Mouse (Mus musculus) ovary, postnatal 36 days (tissue): Measurements from ENCODE around the gene Srebf2.
"Not testable (repeated sequence)": the region's sequence is repeated elsewhere in the genome, so short reads cannot be mapped to it uniquely, and the experiment has no call there.

ENCODE experiments used
- DNase-seq: peaks from one replicate; pipeline ENCODE4 v3.0.0; 2022; ENCODE audit warnings: low spot score, mixed read lengths

Gene Srebf2

GRCm38 (mm10) chr15:82225769-82226168 is 78.8 kb downstream of the Srebf2 start:
- DNase-seq = no peak

GRCm38 (mm10) chr15:82229542-82230045 is 82.6 kb downstream of the Srebf2 start:
- DNase-seq = no peak

- no peak for DNase-seq
Observed at GRCm38 (mm10) chr15:82230098-82230611, 83.2 kb downstream of the Srebf2 start.

GRCm38 (mm10) chr15:82231100-82231499 is 84.1 kb downstream of the Srebf2 start:
- DNase-seq = no peak

DNA sequence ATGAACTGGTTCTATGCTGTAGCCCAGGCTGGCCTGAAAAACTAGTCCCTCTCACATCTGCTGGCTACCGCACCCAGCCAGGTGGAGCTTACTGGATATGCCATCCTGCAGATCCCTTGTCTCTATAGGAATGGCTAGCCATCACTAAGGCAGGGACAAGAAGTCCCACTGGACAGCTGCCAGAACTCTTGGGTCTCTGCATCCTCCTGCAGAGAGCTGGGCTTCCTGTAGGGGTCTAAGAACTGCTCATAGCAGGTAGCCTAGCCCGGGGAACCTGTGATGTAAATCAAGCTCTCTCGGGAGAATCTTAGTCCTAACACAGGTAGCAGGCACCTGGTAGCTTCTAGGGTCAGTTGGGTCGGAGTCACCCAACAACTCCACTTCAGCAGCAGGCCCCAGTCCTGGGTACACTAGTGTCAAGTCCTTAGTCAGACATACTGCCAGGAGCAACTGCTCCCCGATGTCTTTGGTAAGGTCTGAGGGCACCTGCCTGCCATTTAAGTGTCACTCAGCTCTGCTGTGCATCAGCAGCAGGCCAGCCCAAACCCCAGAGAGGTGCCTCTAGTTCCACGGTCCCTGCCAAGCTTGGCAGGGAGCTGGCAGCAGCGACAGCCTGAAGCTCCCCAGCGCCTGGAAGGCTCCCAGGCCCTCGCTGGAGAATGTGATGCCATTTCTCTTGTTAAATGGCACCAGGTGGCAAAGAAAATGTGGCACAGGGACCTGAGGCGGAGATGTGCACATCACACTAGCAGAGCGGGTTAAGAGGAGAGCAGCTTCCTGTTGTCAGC is 84.8 kb downstream of the Srebf2 start:
- no peak for DNase-seq

DNA sequence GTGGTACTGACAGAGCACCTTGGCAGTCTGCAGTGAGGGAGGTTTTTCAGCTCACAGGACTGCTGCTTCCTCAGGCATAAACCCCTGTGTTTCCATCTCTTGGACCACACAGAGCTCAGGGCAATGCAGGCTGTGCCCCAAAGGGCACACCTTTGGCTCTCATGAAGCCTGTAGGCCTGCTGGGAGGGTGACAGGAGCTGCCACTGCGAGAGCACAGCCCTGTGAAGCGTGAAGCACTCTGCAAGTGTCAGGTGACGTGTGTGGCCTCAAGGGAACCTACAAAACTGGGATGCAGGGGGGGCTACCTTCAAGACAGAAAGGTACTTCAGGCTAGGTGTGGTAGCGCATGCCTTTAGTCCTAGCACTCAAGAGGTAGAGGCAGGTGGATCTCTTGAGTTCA is 85.7 kb downstream of the Srebf2 start:
- DNase-seq = no peak

- no peak for DNase-seq
Observed at GRCm38 (mm10) chr15:82235661-82236060, 88.7 kb downstream of the Srebf2 start.

- DNase-seq = peak; percentile 75
Observed at GRCm38 (mm10) chr15:82236565-82236964, 89.6 kb downstream of the Srebf2 start.

GRCm38 (mm10) chr15:82243311-82243710 is 96.3 kb downstream of the Srebf2 start:
- DNase-seq = no peak

DNA sequence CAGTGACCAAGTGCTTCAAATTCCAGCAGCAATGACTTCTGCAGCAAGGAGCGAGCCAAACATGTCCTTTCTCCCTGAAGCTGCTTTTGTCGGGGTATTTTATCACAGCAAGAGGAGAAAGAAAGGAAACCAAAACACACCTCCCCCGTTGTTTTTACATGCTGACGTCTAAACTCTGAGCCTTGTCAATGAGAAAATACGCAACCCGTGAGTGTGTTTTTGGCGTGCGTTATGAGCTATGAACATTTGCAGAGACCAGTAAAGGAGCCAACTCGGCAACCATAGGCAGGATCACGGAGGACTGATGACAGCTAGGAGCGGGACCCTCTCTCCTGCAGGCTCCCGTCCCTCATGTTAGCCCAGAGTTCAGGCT is 96.7 kb downstream of the Srebf2 start:
- no peak for DNase-seq

- peak; percentile 91 for DNase-seq
Observed at GRCm38 (mm10) chr15:82244115-82244804, 97.3 kb downstream of the Srebf2 start, which contains the start of gene Cenpm. Cenpm (minus strand) TSS chr15:82244748.

- DNase-seq = not testable (repeated sequence)
Observed at GRCm38 (mm10) chr15:82244805-82245161, 97.8 kb downstream of the Srebf2 start.

- DNase-seq = no peak
Observed at GRCm38 (mm10) chr15:82247131-82247776, 100.3 kb downstream of the Srebf2 start.

DNA sequence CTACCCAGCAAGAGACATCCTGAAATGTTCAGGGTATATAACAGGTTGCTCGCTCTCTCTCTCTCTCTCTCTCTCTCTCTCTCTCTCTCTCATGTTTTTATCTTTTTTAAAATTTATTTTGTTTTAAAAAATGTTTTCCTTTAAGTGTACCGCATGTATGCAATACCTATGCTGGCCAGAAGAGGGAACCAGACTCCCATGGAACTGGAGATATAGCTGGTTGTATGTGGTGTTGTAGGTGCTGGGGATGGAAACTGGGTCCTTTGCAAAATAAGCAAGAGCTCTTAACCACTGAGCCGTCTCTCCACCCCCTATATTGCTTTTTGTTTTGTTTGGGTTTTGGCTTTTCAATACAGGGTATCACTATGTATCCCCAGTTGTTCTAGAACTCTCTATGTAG is 104.6 kb downstream of the Srebf2 start:
- DNase-seq = no peak

DNA sequence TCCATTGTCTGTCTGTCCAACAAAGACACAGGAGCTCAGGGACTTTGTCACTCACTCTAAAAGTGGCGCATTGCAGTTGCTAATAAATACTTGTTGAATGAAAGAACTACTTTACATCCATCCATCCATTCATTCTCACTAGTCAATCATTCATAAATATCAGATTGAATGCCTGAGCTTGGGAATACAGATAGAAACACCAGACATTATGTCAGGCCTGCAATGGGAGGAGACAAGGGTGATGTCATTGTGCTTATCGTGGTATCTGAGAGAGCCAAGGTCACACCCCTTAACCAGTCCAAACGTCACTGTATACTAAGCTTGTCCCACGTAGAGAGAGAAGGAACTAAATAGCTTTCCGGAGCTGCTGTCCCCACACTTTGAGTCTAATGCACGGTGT is 105.1 kb downstream of the Srebf2 start, which contains the start of gene 1500009C09Rik:
Gene 1500009C09Rik (plus strand): TSS at position 301 of the 400 bp plus-strand sequence.
- DNase-seq = no peak
